Comparison of ENCODE assay signal across 13 mouse cellular contexts in genomic region chr4:137212106-137212505, GRCm38 (mm10).
DNase-seq lines count a peak whose midpoint lies in the region; ATAC-seq and TF ChIP-seq lines count a peak whose summit lies in the region.
"Had no signal": no experiment of that assay in that cellular context is flagged by ENCODE, and none has a peak within 500 bp of the region (broad histone marks: within the 10 kb centered on the region; RNA-seq: fewer than 3 reads in every experiment).

No protein-coding gene starts in this region.

- no peak overlapping the region for H3K9ac ChIP-seq in intestine, embryonic 14.5 days (ENCODE audit: low read length)
- no peak overlapping the region for H3K9ac ChIP-seq in intestine, postnatal 0 days (ENCODE audit: low read depth, low read length)
- no peak overlapping the region for H3K9ac ChIP-seq in embryonic facial prominence, embryonic 14.5 days (ENCODE audit: low read depth, low read length)
- no peak overlapping the region for H3K9ac ChIP-seq in stomach, embryonic 15.5 days
- H3K9ac ChIP-seq: embryonic facial prominence, embryonic 12.5 days; liver, postnatal 0 days; neural tube, embryonic 13.5 days had no signal

- DNase-seq in intestine, embryonic 14.5 days (ENCODE audit: low spot score) = no peak
- peak; percentile 29 for DNase-seq in ovary, adult 18-20 months (ENCODE audit: low spot score)
- no peak for DNase-seq in ovary, postnatal 14 days (ENCODE audit: low spot score)
- peak; percentile 62 for DNase-seq in embryonic facial prominence, embryonic 14.5 days (ENCODE audit: low spot score)
- DNase-seq in layer of hippocampus, adult 2 months (ENCODE audit: low spot score in 2 of 2) = no peak
- DNase-seq: kidney, postnatal 10 days; liver, postnatal 0 days; thymus, adult 2 months had no signal

- H3K4me2 ChIP-seq in intestine, embryonic 14.5 days (ENCODE audit: low read length) = 0 out of 2 replicates have a peak overlapping the region, but pooled peaks have one; percentile 11
- no peak overlapping the region for H3K4me2 ChIP-seq in intestine, postnatal 0 days (replicated peaks; ENCODE audit: low read depth)
- H3K4me2 ChIP-seq in embryonic facial prominence, embryonic 14.5 days (ENCODE audit: low read depth, low read length) = no peak overlapping the region
- peak overlapping the region; percentile 21; the same call in 1 of the 2 replicates for H3K4me2 ChIP-seq in stomach, embryonic 15.5 days
- H3K4me2 ChIP-seq: embryonic facial prominence, embryonic 12.5 days; neural tube, embryonic 13.5 days had no signal

- H3K27me3 ChIP-seq in intestine, embryonic 14.5 days (replicated peaks; ENCODE audit: control insufficient read depth, insufficient read depth, low read length) = no peaks in the 10 kb centered on the region
- H3K27me3 ChIP-seq in intestine, postnatal 0 days (replicated peaks; ENCODE audit: control insufficient read depth, insufficient read depth, low read length) = 0 out of 2 replicates have a peak, but pooled peaks cover 3% of the 10 kb centered on the region
- H3K27me3 ChIP-seq in embryonic facial prominence, embryonic 14.5 days (replicated peaks; ENCODE audit: control insufficient read depth, insufficient read depth, low read length) = no peaks in the 10 kb centered on the region
- H3K27me3 ChIP-seq in stomach, embryonic 15.5 days (replicated peaks) = no peaks in the 10 kb centered on the region
- H3K27me3 ChIP-seq: embryonic facial prominence, embryonic 12.5 days; neural tube, embryonic 13.5 days had no signal

- H3K9me3 ChIP-seq in intestine, embryonic 14.5 days (ENCODE audit: control insufficient read depth, low read length) = no peaks in the 10 kb centered on the region
- no peaks in the 10 kb centered on the region for H3K9me3 ChIP-seq in intestine, postnatal 0 days (ENCODE audit: control insufficient read depth)
- no peaks in the 10 kb centered on the region for H3K9me3 ChIP-seq in embryonic facial prominence, embryonic 14.5 days (ENCODE audit: control insufficient read depth, low read length)
- H3K9me3 ChIP-seq in stomach, embryonic 15.5 days = no peaks in the 10 kb centered on the region
- H3K9me3 ChIP-seq: embryonic facial prominence, embryonic 12.5 days; neural tube, embryonic 13.5 days had no signal

- 12% methylated on average over 14 of the region's 14 CpGs for WGBS in intestine, embryonic 14.5 days
- 12% methylated on average over 14 of the region's 14 CpGs for WGBS in intestine, postnatal 0 days
- WGBS in embryonic facial prominence, embryonic 14.5 days = 58% methylated on average over 14 of the region's 14 CpGs
- WGBS in stomach, embryonic 15.5 days = 16% methylated on average over 14 of the region's 14 CpGs

- no peak overlapping the region for H3K4me3 ChIP-seq in intestine, embryonic 14.5 days (ENCODE audit: low read depth, low read length)
- H3K4me3 ChIP-seq in intestine, postnatal 0 days (ENCODE audit: low read depth, low read length) = no peak overlapping the region
- H3K4me3 ChIP-seq in embryonic facial prominence, embryonic 14.5 days (ENCODE audit: low read depth, low read length) = no peak overlapping the region
- H3K4me3 ChIP-seq in stomach, embryonic 15.5 days (replicated peaks) = no peak overlapping the region
- H3K4me3 ChIP-seq in layer of hippocampus, adult 2 months = no peak overlapping the region
- H3K4me3 ChIP-seq: embryonic facial prominence, embryonic 12.5 days; neural tube, embryonic 13.5 days had no signal

- H3K4me1 ChIP-seq in intestine, embryonic 14.5 days (replicated peaks; ENCODE audit: control insufficient read depth, insufficient read depth, low read length) = peaks cover 10% of the 10 kb centered on the region
- H3K4me1 ChIP-seq in intestine, postnatal 0 days (replicated peaks; ENCODE audit: control insufficient read depth, insufficient read depth, low read length) = no peaks in the 10 kb centered on the region
- peaks cover 7% of the 10 kb centered on the region; the same call in 1 of the 2 replicates for H3K4me1 ChIP-seq in embryonic facial prominence, embryonic 14.5 days (ENCODE audit: control insufficient read depth, insufficient read depth, low read length)
- H3K4me1 ChIP-seq in stomach, embryonic 15.5 days = peaks cover 21% of the 10 kb centered on the region
- H3K4me1 ChIP-seq: embryonic facial prominence, embryonic 12.5 days; neural tube, embryonic 13.5 days had no signal

- no peak overlapping the region for H3K27ac ChIP-seq in intestine, embryonic 14.5 days (ENCODE audit: low read depth)
- H3K27ac ChIP-seq in intestine, postnatal 0 days (ENCODE audit: low read depth, low read length) = no peak overlapping the region
- no peak overlapping the region for H3K27ac ChIP-seq in embryonic facial prominence, embryonic 14.5 days (replicated peaks; ENCODE audit: low read depth, low read length)
- H3K27ac ChIP-seq in stomach, embryonic 15.5 days = no peak overlapping the region
- H3K27ac ChIP-seq in layer of hippocampus, adult 2 months = no peak overlapping the region
- H3K27ac ChIP-seq: embryonic facial prominence, embryonic 12.5 days; neural tube, embryonic 13.5 days had no signal

- no peak; the same call in 1 of the 2 replicates for ATAC-seq in intestine, embryonic 14.5 days (replicated peaks; ENCODE audit: low FRiP score, low TSS enrichment, low read depth)
- ATAC-seq in intestine, postnatal 0 days = no peak
- peak; percentile 87 for ATAC-seq in embryonic facial prominence, embryonic 14.5 days (ENCODE audit: low read depth)
- 0 out of 2 replicates have a peak, but pooled peaks have one; percentile 41 for ATAC-seq in stomach, embryonic 15.5 days (ENCODE audit: insufficient read depth, low FRiP score, low read depth)
- no peak for ATAC-seq in activated CD4-positive, CD25-positive, alpha-beta regulatory T cell, adult 4 months
- ATAC-seq: liver, postnatal 0 days had no signal

- no peaks in the 10 kb centered on the region for H3K36me3 ChIP-seq in intestine, embryonic 14.5 days (ENCODE audit: control insufficient read depth, insufficient read depth, low read length)
- no peaks in the 10 kb centered on the region for H3K36me3 ChIP-seq in intestine, postnatal 0 days (ENCODE audit: control insufficient read depth, insufficient read depth)
- no peaks in the 10 kb centered on the region for H3K36me3 ChIP-seq in embryonic facial prominence, embryonic 14.5 days (ENCODE audit: control insufficient read depth, insufficient read depth, low read length)
- no peaks in the 10 kb centered on the region for H3K36me3 ChIP-seq in stomach, embryonic 15.5 days
- H3K36me3 ChIP-seq: embryonic facial prominence, embryonic 12.5 days; neural tube, embryonic 13.5 days had no signal

- no peak for TF ChIP-seq CTCF in intestine, postnatal 0 days (IDR thresholded peaks at IDR 0.05; ENCODE audit: low read depth)
- no peak for TF ChIP-seq CTCF in layer of hippocampus, adult 2 months (conservative IDR thresholded peaks at IDR 0.05)

Comparison
In these comparisons a context has a peak if more than half of its experiments do, and no peak if none do; other contexts are left out.
1. DNase-seq: peak in ovary, adult 18-20 months (single experiment) and embryonic facial prominence, embryonic 14.5 days (single experiment); none in intestine, embryonic 14.5 days (single experiment), ovary, postnatal 14 days (single experiment) and layer of hippocampus, adult 2 months (0 of 2).
2. H3K4me2 ChIP-seq: peak in intestine, embryonic 14.5 days (single experiment) and stomach, embryonic 15.5 days (single experiment); none in intestine, postnatal 0 days (single experiment) and embryonic facial prominence, embryonic 14.5 days (single experiment).
3. ATAC-seq: peak in embryonic facial prominence, embryonic 14.5 days (single experiment) and stomach, embryonic 15.5 days (single experiment); none in intestine, embryonic 14.5 days (single experiment), intestine, postnatal 0 days (single experiment) and activated CD4-positive, CD25-positive, alpha-beta regulatory T cell, adult 4 months (single experiment).